Mouse (Mus musculus): ENCODE results near the gene Gpr135. TPM values are rescaled to one million over a fixed set of nuclear protein-coding genes. Genes with fewer than 3 reads are reported as not detected.

Gene Gpr135
- polyA plus RNA-seq, 1 experiment = not detected

- Histone ChIP-seq H3K4me1 (ENCODE audit: control insufficient read depth, insufficient read depth, low read length) (no peaks in the 10 kb centered on the region), H3K4me3 (ENCODE audit: insufficient read depth, low read length) (no peak overlapping the region), H3K27ac (ENCODE audit: insufficient read depth, low read depth, low read length) (no peak overlapping the region)
- TF ChIP-seq CTCF (IDR thresholded peaks at IDR 0.05; ENCODE audit: low read depth, low read length) (no peak), POLR2A (IDR thresholded peaks at IDR 0.05; ENCODE audit: borderline replicate concordance, low read depth, low read length) (no peak)
These were observed 39.1 kb downstream of the Gpr135 start for GRCm38 (mm10) chr12:72031794-72032193.

- H3K4me1 ChIP-seq (ENCODE audit: control insufficient read depth, insufficient read depth, low read length) = no peaks in the 10 kb centered on the region
- no peak overlapping the region for H3K4me3 ChIP-seq (ENCODE audit: insufficient read depth, low read length)
- H3K27ac ChIP-seq (ENCODE audit: insufficient read depth, low read depth, low read length) = no peak overlapping the region
- TF ChIP-seq POLR2A (IDR thresholded peaks at IDR 0.05; ENCODE audit: borderline replicate concordance, low read depth, low read length) (no peak), CTCF (IDR thresholded peaks at IDR 0.05; ENCODE audit: low read depth, low read length) (no peak)
These were observed 39.8 kb downstream of the Gpr135 start for GRCm38 (mm10) chr12:72031171-72031570.

GRCm38 (mm10) chr12:72025275-72025795 is 45.6 kb downstream of the Gpr135 start:
- H3K4me3 ChIP-seq (ENCODE audit: insufficient read depth, low read length) = no peak overlapping the region
- H3K27ac ChIP-seq (ENCODE audit: insufficient read depth, low read depth, low read length) = no peak overlapping the region
- H3K4me1 ChIP-seq (ENCODE audit: control insufficient read depth, insufficient read depth, low read length) = no peaks in the 10 kb centered on the region
- TF ChIP-seq CTCF (IDR thresholded peaks at IDR 0.05; ENCODE audit: low read depth, low read length) (no peak), POLR2A (IDR thresholded peaks at IDR 0.05; ENCODE audit: borderline replicate concordance, low read depth, low read length) (no peak)

- TF ChIP-seq CTCF (IDR thresholded peaks at IDR 0.05; ENCODE audit: low read depth, low read length) = no peak
- TF ChIP-seq POLR2A (IDR thresholded peaks at IDR 0.05; ENCODE audit: borderline replicate concordance, low read depth, low read length) = no peak
- Histone ChIP-seq H3K4me1 (ENCODE audit: control insufficient read depth, insufficient read depth, low read length) (no peaks in the 10 kb centered on the region), H3K4me3 (ENCODE audit: insufficient read depth, low read length) (no peak overlapping the region), H3K27ac (ENCODE audit: insufficient read depth, low read depth, low read length) (no peak overlapping the region)
These were observed 47.4 kb downstream of the Gpr135 start for GRCm38 (mm10) chr12:72023572-72023971.

- H3K27ac ChIP-seq (ENCODE audit: insufficient read depth, low read depth, low read length) = no peak overlapping the region
- no peaks in the 10 kb centered on the region for H3K4me1 ChIP-seq (ENCODE audit: control insufficient read depth, insufficient read depth, low read length)
- no peak for TF ChIP-seq CTCF (IDR thresholded peaks at IDR 0.05; ENCODE audit: low read depth, low read length)
- no peak for TF ChIP-seq POLR2A (IDR thresholded peaks at IDR 0.05; ENCODE audit: borderline replicate concordance, low read depth, low read length)
These were observed 48.1 kb downstream of the Gpr135 start for GRCm38 (mm10) chr12:72022790-72023189.

GRCm38 (mm10) chr12:72021543-72021942 is 49.4 kb downstream of the Gpr135 start:
- no peak for TF ChIP-seq POLR2A (IDR thresholded peaks at IDR 0.05; ENCODE audit: borderline replicate concordance, low read depth, low read length)
- TF ChIP-seq CTCF (IDR thresholded peaks at IDR 0.05; ENCODE audit: low read depth, low read length) = no peak
- Histone ChIP-seq H3K4me1 (ENCODE audit: control insufficient read depth, insufficient read depth, low read length) (no peaks in the 10 kb centered on the region), H3K4me3 (ENCODE audit: insufficient read depth, low read length) (no peak overlapping the region), H3K27ac (ENCODE audit: insufficient read depth, low read depth, low read length) (no peak overlapping the region)

More at GRCm38 (mm10) chr12:72022790-72023189, 48.1 kb downstream of the Gpr135 start:
- H3K4me3 ChIP-seq (ENCODE audit: insufficient read depth, low read length) = no peak overlapping the region

- no peak for TF ChIP-seq CTCF (IDR thresholded peaks at IDR 0.05; ENCODE audit: low read depth, low read length)
- no peak for TF ChIP-seq POLR2A (IDR thresholded peaks at IDR 0.05; ENCODE audit: borderline replicate concordance, low read depth, low read length)
- no peaks in the 10 kb centered on the region for H3K4me1 ChIP-seq (ENCODE audit: control insufficient read depth, insufficient read depth, low read length)
- no peak overlapping the region for H3K4me3 ChIP-seq (ENCODE audit: insufficient read depth, low read length)
- H3K27ac ChIP-seq (ENCODE audit: insufficient read depth, low read depth, low read length) = no peak overlapping the region
These were observed 50.6 kb downstream of the Gpr135 start for GRCm38 (mm10) chr12:72020285-72020684.

Other genes with a start within 250 kb of the Gpr135 start
- 14.3 and 15.1 TPM in 2 replicates for gene Daam1, start 240.0 kb downstream of the Gpr135 start, polyA plus RNA-seq (2012; ENCODE audit: insufficient read depth, insufficient read length, missing spikeins)
- gene L3hypdh, start 14.3 kb upstream of the Gpr135 start, polyA plus RNA-seq (2012; ENCODE audit: insufficient read depth, insufficient read length, missing spikeins) = 1.7 and 1.9 TPM in 2 replicates
- 29.7 and 31.8 TPM in 2 replicates for gene Jkamp, start 14.5 kb upstream of the Gpr135 start, polyA plus RNA-seq (2012; ENCODE audit: insufficient read depth, insufficient read length, missing spikeins)
- gene Ccdc175, start 113.9 kb upstream of the Gpr135 start, polyA plus RNA-seq (2012; ENCODE audit: insufficient read depth, insufficient read length, missing spikeins) = not detected in 2 replicates